Mouse (Mus musculus): ENCODE measurements around the gene Pak7.
"Not testable (repeated sequence)": the region's sequence is repeated elsewhere in the genome, so short reads cannot be mapped to it uniquely, and the experiment has no call there.

The Pak7 gene

GRCm38 (mm10) chr2:136387181-136388131, at the start of gene Pak7:
TSS of gene Pak7 (minus strand) at chr2:136387967.
- DNase-seq, result peak; percentile 67

DNA sequence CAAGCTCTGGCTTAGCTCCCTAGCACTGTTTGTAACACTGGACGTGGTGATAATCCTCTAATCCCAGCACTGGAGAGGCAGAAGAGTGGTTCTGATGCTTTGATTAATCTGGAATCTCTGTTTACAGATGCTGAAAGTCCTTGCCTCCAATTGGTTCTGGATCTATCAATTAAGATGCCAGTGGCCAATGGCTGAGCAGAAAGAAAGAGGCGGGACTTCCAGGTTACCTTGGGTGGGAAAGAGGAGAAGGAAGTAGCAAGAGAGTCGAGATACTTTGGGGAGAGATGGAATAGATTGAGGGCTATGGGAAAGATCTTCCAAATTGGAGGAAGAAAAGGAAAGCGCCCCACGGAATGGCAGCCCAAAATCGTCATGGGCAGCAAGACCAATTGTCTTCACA, 37.8 kb upstream of the Pak7 start:
- no peak for DNase-seq

- no peak for DNase-seq
Observed at GRCm38 (mm10) chr2:136419543-136419942, 31.8 kb upstream of the Pak7 start.

DNA sequence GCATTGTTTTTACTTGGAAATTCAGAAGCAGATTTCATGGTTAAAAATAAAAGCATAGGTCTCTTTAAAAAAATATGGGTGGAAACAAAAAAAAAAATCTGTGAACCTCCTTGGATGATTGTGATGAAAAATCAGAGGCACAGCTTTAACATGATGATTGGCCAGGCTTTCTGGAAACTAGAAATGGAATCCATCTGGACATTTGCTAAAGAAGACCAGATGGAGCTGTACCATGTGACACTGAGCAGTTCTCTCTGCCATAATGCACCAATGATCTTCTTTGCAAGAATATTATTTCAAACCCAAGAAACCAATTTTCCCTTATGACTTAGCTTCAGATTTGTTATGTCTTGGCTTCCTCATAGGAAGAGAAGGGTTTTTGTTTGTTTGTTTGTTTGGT, 28.6 kb upstream of the Pak7 start:
- no peak for DNase-seq

GRCm38 (mm10) chr2:136402587-136402986, 14.8 kb upstream of the Pak7 start:
- no peak for DNase-seq

DNA sequence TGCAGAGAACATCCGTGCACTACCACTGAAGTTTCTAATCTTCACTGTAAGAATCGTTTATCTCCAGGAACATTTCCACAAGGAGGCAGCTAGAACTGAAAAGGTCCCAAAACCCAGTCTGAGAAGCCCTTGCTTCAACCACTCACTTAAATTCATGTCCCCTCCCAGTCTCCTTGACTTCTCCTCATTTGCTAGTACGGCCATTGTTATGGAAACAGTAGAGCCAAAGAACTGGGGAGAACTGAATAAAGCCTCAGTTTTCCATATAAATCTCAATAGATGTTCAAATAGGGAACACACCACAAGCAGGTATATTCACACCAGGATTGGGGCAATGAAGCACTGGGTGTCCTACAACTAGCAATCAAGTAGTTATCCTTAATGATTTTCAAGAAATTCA, 12.4 kb downstream of the Pak7 start:
- DNase-seq, result no peak

GRCm38 (mm10) chr2:136372361-136372760, 15.4 kb downstream of the Pak7 start:
- no peak for DNase-seq

GRCm38 (mm10) chr2:136351393-136352096, 36.2 kb downstream of the Pak7 start:
- DNase-seq, result peak; percentile 7

DNA sequence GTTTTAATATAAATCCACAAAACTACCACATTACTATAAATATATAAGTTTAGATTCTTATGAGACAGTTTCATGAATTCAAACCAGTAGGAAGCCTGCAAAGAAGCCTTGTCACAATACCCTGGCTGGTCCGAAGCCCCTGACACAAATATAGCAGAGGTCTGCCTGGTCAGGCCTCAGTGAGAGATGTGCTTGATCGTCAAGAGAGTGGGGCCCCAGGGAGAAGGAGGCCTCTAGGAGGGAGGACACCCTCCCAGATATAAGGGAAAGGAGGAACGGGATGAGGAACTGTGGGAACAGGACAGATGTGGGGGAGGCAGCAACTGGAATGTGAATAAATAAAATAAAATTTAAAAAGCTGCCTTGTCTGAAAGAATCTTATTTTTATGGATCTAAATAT, 37.3 kb downstream of the Pak7 start:
- no peak for DNase-seq

DNA sequence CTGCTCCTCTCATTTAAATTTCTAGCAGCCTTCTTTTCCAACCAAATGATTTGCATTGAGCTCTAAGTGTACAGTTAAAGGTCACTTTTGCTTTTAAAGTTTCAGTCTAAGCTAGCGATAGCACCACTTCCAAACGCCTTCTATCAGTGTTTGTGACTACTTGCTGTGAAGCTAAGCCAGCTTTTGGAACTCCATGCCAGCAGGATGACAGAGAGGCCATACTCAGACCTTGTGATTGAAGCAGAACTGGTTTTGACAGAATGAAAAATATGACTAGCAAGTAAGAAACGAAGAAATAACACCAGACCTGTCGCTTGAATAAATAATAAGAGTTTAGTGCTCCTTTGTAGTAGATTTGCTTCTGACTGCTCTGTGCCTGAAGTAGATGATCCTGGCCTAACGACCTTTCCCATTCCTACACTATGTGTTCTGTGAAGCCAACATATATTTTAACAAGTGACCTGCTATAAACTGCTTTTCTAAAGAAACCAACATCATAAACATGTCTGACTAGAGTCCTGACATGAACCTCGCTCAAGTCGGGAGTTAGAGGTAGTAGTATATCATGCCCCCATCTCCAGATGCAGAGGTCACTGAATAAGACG, 38.0 kb downstream of the Pak7 start:
- DNase-seq, result no peak

GRCm38 (mm10) chr2:136344240-136344780, 43.5 kb downstream of the Pak7 start:
- DNase-seq, result peak; percentile 8

DNA sequence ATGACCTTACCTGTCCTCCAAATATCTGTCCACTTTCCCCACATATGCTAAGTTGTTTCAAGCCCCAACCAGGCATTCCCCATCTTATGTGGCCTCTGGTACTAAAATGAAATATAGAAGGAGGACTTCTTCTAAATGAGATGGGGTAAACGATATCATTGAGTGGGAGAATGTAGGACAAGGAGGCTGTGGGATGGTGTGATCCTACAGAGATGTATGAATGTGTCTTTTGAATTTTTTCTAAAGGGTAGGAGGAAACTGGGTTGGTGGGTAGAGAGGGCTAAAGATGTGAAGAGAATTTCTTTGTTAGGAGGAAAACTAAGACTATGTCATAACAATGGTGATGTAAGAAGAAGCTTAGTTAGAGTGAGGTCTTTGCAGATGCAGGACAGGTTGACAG, 57.8 kb downstream of the Pak7 start:
- DNase-seq, result no peak

GRCm38 (mm10) chr2:136325646-136326045, 62.1 kb downstream of the Pak7 start:
- DNase-seq, result peak; percentile 33

GRCm38 (mm10) chr2:136309313-136309712, 78.5 kb downstream of the Pak7 start:
- DNase-seq, result no peak

DNA sequence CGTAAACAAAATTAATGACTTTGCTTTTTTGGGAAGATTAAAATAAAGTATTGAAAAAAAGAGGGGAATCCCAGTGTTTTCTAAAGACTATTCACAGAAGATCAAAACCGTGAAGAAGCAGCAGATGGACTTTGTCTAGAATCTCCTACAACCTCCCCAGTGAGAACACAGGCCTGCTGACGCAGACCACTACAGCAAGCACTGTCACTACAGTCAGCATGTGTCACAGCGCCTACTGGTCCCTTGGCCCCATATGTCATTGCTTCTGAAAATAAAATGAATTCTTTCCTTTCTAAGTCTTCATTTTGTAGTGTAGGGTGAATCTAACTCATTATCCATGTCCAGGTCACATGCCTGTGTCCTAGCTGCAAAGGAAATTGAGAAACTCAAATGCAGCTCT, 79.0 kb downstream of the Pak7 start:
- no peak for DNase-seq

DNA sequence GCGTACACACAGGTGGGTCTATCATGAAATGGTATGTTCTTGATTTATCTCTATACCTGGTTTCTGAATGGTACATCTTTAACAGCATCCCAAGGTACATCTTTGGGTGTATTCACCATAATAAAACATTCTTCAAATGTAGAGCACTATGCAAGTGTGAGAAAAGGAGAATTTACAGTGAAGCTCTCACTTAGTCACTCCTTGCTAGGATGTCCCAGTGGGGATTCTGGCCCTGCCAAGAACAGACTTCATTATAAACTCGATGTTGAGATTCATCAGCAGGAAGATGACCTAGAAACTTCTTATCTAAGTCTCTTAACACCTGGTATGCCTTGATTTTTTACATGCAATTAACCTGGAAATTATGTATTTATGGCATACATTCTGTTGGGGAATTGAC, 85.6 kb downstream of the Pak7 start:
- DNase-seq, result peak; percentile 39

GRCm38 (mm10) chr2:136301406-136301805, 86.4 kb downstream of the Pak7 start:
- peak; percentile 68 for DNase-seq

DNA sequence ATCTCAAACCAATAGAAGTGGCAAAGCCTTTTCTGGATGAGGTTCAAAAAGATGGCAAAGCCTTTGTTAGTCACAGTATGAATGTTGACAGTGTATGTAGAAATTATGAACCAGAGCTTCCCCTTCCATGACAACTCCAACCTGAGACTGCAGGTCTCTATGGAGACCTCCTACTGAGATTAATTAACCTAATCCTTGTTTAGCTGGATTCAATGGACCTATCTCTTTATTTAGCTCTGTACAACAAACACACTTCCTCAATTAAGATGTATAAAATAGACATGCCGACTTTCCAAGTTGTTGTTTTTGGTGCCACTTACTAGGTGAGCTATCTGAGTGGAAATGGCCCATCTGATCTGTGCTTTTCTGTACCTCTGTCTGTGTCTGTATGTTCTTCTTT, 90.4 kb downstream of the Pak7 start:
- DNase-seq, result no peak

DNA sequence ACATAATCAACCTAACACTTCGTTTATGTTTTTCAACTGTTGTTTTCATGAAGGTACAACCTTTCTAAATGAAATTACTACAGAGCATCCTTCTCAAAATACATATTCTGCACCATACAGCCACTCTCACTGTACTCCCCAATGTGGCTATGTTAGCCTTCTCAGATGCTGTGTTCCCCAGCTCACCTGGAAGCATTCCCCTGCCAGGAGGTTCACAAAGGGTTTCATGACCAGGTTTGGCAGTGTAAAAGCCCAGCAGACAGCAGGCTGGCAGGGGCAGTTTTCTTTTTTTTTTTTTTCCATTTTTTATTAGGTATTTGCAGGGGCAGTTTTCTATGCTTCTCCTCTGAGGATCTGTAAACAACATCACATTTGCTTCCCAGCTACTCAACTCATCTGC, 105.7 kb downstream of the Pak7 start:
- DNase-seq, result peak; percentile 19

DNA sequence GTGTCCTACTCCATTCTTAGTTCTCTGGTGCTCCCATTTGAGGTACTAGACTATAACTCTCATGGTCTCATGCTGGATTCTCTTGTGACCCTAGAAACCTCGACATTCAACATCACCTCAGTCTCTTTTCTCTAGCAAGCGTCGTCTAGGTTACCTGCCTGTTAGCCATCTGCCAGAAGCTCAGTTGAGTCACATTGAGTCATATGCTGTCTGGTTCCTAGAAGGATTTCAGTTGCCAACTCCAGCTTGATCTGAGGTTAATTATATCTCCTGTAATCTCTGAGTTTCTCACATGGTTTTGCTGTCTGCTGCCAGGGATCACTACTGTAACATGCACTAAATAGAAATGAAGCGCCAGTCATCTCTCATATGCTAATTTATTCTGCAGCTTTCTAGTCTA, 145.8 kb downstream of the Pak7 start:
- DNase-seq, result not testable (repeated sequence)

DNA sequence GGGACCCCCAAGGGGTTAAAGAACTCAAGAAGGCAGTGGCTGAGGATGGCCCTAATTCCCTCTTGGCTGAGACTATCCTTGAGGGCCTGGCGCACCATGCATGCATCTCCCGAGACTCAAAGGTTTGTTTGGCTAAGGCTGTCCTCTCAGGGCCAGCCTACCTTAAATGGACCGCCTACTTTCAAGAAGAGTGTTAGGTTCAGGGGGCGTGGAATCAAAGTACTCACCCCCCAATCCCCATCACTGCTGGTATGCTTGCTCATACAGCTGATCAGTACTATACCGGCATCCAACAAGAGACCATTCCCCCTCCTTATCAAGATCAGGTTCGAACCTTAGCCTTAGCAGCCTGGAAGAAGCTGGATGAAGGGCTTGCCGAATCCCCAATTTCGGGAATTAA, 156.5 kb downstream of the Pak7 start:
- no peak for DNase-seq

- no peak for DNase-seq
Observed at GRCm38 (mm10) chr2:136204034-136204433, 183.7 kb downstream of the Pak7 start.

GRCm38 (mm10) chr2:136175030-136175429, 212.7 kb downstream of the Pak7 start:
- peak; percentile 6 for DNase-seq

All from cerebellum, adult 11 months (tissue).